Mouse (Mus musculus) liver, embryonic 16.5 days (tissue): Measurements from ENCODE around the gene Hoxc5. TPM values are rescaled to one million over a fixed set of nuclear protein-coding genes. Genes with fewer than 3 reads are reported as not detected.

Experiments used
- microRNA counts: library from miRNA; unstranded; fragments of <30 nt; microRNA quantifications from one replicate; lab custom pipeline; 2016
- microRNA-seq: library from miRNA; unstranded; fragments of <30 nt; microRNA quantifications from one replicate; pipeline ENCODE4, GENCODE M21; 2016
- polyA plus RNA-seq: library from polyadenylated mRNA; unstranded; fragments of >200 nt; fragmentation: Nextera tagmentation; extraction: Ambion mirVana; gene quantifications from 2 replicates; pipeline ENCODE4 v1.2.1, GENCODE M21; 2015

Hoxc5 gene
- polyA plus RNA-seq, 1 experiment from 2014 or later, result 0.09 TPM

MicroRNAs within 50 kb of the gene (microRNA counts, 519-probe panel; counts per million panel counts)
- 60.7 counts per million for microRNA mmu-miR-615-3p (lab: Ali Mortazavi, UCI)
- microRNA mmu-miR-615-5p (lab: Ali Mortazavi, UCI), result 60.7 counts per million

Small RNAs within 50 kb of the gene (microRNA-seq; reads per million reads assigned to microRNA genes)
- gene Mir196a-2, result 8.6 reads per million, percentile 25 among the genes with 10 or more reads in this experiment
- 62.5 reads per million, percentile 50 among the genes with 10 or more reads in this experiment for gene Mir615

Other genes with a start within 250 kb of the Hoxc5 start
- gene Calcoco1, start 245.3 kb upstream of the Hoxc5 start, polyA plus RNA-seq, result 17.9 and 18.2 TPM in 2 replicates
- gene Hoxc13, start 46.3 kb upstream of the Hoxc5 start, polyA plus RNA-seq, result not detected in 2 replicates
- not detected in 2 replicates for gene Hoxc12, start 30.7 kb upstream of the Hoxc5 start, polyA plus RNA-seq
- gene Hoxc11, start 13.0 kb upstream of the Hoxc5 start, polyA plus RNA-seq, result not detected in 2 replicates
- not detected in 2 replicates for gene Hoxc10, start 647 bp upstream of the Hoxc5 start, polyA plus RNA-seq
- gene Hoxc9, start 9.0 kb downstream of the Hoxc5 start, polyA plus RNA-seq, result not detected in 2 replicates
- gene Hoxc8, start 23.2 kb downstream of the Hoxc5 start, polyA plus RNA-seq, result not detected in 2 replicates
- gene Hoxc6, start 30.8 kb downstream of the Hoxc5 start, polyA plus RNA-seq, result 0.07 TPM in 1 of 2 replicates, not detected in the other
- 0.09 and 0.15 TPM in 2 replicates for gene Hoxc4, start 51.5 kb downstream of the Hoxc5 start, polyA plus RNA-seq
- 5.1 and 5.8 TPM in 2 replicates for gene Smug1, start 199.6 kb downstream of the Hoxc5 start, polyA plus RNA-seq